Mouse (Mus musculus) gonadal fat pad, adult 2 months (tissue): ENCODE data around the gene Fbxo28. TPM values are rescaled to one million over a fixed set of nuclear protein-coding genes. Genes with fewer than 3 reads are reported as not detected.

Experiments used
- DNase-seq: peaks from one replicate; pipeline ENCODE4 v3.0.0-alpha.2; 2012; ENCODE audit warnings: low read depth
- polyA plus RNA-seq: library from polyadenylated mRNA; depleted of rRNA; stranded (reverse); fragments of >200 nt; gene quantifications from 2 replicates; pipeline ENCODE4 v1.2.3, GENCODE M21; 2012; rRNA removed

Gene Fbxo28
- polyA plus RNA-seq: 14.6 and 15.0 TPM in 2 replicates

DNA sequence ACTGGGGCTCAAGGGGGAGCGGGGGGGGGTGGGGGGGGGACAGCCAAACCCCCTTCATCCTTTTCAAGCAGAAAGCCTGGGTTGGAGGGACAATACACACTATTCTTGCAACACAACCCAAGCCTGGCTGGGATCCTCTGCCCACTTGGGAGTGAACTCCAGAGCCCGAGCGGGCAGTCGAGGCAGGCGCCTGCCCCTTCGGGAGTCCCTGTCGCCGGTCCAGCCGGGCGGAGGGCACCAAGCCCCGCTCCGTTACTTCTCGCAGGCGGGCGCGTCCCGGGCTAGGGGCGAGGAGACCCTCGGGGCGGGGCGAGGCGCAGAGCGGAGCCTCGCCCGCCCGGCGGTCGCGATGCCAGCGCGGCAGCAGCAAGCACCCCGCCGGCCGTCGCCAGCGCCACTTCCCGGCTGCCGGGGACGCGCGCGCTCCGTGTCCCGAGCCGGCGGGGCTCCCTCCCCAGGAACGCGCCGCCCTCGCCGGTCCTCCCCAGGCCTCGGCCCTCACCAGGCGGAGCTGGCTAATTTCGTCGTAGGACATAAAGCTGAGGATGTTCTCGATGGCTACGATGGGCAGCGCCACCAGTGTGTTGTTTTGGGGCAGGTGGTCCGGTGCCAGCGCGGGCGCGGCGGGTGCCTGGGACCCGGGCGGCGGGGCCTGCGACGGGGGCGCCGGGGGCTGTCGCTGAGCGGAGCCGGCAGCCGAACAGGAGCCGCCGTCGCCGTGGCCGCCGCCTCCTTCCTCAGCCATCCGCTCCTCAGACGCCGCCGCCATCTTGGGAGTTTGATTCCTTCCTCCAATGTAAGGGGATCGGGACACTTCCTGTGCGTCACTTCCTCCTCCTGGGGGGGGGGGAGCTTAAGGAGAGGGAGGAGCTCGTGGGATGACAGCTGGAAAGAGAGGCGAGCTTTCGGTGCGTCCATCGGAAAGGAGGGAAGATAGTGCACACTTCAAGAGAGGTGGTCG, at the start of gene Fbxo28:
Gene Fbxo28, minus strand, starts transcription at position 809 of the 961 bp plus-strand sequence.
- no peak for DNase-seq

DNA sequence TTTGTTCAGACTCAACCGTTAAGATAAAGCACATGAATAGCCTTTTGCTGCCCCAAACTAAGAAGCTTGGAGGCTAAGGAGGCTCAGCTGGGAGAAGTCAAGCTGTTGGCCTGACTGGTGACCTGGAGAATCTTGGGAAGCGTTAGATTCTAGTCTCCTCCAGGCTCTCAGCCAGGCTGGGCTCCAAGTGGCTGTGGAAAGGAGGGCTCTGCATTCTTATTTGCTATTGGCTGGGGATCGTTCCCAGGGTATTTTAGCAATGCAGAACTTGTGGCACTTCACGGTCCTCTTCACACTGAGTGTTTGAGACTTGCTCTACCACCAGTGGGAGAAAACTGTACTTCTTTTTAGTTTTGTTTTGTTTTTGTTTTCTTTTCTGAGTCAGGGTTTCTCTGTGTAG, 47.3 kb upstream of the Fbxo28 start:
- DNase-seq: no peak

DNA sequence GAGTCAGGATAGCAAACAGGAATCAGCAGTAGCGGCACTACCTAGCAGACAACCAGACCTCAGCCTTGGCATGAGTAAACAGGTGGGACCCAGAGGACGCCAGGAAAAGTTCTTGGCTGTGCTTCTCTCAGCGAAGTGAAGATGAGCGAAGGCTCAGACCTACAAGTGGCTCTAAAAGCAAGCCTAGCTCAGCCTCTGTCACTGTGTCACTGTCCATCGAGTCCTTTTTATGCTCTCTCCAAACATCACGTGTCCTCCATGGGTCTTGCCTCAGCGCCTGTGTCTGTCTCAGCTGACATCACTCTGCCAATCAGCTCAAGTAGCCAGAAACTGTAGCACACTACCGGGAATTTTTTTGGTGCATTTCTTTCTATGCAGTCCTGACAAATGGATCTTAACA, 45.0 kb upstream of the Fbxo28 start:
- no peak for DNase-seq

DNA sequence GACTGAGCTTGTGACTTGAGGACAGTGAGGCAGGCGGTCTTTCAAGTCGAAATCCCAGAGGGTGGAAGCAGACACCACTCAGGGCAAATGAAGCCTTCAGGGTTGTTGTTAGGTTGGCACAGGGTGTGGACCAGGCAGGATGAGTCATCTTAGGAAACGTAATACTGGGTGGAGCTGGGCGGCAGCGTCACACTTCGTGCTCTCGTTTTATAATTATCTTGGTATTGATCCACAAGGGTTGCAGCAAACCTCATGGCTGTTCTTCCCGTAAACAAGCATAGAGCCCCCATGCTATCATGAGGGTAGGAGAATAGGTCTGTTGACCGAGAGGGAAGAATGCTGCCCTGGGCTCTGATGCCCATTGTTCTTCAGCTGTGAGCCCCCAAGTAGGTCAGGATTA, 41.7 kb upstream of the Fbxo28 start:
- no peak for DNase-seq

DNA sequence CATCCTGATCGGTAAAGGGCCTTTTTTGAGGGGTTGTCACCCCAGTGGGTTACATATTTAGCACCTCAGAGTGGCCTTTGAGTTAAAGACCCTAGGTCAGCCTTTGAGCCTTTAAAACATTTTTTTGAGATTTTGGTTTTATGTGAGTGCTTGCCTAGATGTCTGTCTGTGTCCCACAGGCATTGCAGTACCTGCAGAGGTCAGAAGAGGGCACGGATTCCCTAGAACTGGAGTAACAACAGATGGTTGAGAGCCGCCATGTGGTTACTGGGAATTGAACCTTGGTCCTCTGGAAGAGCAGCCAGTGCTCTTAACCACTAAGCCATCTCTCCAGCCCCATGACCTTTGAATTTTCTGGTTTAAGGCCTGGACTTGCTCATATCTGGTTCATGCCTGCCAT, 39.9 kb upstream of the Fbxo28 start:
- DNase-seq: no peak

DNA sequence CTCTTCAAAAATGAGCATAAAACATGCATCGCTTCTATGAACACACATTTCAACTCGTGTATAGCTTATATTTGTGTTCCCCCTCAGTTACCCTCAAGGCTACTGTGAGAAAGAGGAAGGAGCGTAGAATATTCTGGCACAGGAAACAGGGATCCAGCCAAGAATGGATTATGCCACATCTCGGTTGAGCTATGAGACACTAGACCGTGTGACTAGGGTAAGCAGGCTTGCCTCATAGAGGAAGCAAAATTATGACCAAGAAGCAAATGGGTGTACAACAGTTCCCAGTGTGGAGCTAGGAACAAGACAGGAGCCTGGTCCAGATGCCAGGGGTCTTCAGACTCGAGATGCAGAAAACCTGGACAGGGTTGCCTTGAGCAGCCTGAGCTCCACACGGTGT, 39.3 kb upstream of the Fbxo28 start:
- DNase-seq: no peak

DNA sequence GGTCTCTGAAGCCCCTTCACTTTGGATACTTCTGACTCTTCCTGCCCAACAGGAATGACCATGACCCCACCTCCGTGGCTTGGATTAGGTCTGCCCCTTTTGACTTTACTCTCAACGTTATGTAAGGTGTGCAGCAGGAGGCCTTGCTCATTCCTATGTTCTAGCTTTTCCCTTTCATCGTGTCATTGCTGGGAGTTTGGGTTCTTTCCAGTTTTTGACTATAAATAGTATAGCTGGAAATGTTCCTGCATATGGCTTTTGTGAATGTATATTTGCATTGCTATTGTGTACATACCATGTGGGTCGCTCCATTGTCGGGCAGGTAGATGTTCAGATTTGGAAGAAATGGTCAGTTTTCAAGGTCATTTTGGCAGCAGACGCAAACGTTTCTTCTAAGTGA, 37.4 kb upstream of the Fbxo28 start:
- DNase-seq: no peak

DNA sequence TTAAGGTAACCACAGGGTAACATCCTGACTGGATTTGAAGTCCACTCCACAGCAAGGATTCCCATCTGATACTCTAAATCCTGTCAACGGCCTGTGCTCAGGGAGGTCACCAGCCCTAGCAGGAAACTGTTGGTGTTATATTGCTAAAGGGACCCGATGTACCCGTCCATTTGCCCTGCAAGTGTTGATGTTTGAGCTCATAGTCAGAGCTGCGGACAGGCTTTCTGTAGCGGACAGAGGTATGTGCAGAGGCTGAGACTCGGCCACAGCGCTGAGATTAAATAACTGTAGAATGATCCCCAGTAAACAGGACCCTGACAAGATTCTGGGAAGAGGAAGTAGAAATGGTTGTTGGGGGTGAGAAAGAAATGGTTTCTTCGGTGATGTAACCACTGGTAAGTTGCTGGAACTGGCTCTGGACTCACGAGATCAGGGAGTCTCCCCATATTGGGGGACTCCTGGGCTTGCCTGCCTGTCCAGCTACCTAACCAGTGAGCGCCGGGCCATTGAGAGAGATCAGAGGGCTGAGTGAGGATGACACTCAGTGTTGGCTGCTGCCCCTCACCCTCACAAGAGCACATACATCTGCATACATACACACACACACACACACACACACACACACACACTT, 36.9 kb upstream of the Fbxo28 start:
- DNase-seq: no peak

DNA sequence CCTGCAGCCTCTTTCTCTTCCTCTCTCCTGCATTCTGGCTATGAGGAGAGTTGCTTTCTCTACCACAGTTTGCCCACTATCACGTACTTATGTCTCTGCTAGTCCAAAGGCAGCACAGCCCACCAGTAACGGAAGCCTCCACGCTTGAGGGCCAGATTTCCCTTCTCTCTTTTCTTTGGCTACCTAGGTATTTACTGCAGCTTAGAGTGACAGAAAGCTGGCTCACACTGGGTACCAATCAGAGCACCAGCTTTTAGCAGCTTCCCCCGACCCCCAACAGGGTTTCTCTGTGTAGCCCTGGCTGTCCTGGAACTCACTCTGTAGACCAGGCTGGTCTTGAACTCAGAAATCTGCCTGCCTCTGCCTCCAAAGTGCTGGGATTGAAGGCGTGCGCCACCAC, 36.1 kb upstream of the Fbxo28 start:
- no peak for DNase-seq

DNA sequence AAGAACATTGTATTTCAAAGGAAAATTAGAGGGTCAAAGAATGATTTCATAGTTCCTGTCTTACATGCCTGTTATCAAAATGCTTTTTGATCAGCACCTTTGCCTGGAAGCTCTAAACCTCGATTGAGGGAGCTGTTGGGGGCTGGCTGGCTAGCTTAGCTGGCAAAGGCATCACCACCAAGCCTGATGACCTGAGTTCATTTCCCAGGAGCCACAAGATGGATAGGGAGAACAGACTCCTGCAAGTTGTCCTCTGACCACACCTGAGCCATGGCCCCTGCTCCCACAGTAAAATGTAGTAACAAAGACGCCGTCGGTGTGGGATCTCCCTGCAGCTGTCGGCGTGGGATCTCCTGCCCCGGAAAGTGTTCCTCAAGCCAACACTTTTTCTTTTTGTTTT, 35.4 kb upstream of the Fbxo28 start:
- DNase-seq: no peak

DNA sequence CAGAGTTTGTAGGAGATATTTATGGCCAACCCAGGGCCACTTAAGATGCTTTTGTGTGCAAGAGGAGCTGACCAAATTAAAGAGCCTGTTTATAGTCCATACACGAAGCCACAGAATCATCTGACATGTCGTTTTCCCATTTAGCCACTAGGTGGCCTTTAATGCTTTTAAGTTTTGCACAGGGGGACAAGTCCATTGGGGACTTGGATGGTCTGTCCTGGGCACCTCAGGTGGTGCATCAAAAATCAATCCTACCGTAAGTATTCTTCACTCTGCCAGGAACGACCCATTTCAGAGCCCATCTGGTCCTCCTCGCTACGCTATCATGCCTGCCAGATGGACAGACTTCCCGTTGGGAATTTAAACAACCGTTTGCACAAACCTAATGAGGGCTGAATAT, 34.8 kb upstream of the Fbxo28 start:
- DNase-seq: no peak

DNA sequence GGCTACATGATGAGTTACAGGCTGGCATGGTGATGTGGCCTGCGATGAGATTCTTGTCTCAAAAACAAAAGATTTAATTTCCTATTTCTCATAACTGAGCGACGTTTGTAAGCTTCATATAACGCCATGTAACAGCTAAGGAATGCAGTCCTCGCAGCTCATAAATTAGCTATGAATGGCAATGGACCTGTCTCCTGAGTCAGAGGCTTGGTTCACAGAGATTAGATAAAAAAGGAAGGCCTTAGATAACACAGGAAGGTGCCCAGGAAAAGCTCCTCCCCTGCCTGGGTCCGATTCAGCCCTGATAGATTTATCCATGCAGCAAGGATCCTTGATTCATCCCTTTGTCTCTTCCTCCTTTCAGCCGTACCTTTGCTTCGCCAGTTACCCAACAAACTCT, 30.5 kb upstream of the Fbxo28 start:
- DNase-seq: no peak

DNA sequence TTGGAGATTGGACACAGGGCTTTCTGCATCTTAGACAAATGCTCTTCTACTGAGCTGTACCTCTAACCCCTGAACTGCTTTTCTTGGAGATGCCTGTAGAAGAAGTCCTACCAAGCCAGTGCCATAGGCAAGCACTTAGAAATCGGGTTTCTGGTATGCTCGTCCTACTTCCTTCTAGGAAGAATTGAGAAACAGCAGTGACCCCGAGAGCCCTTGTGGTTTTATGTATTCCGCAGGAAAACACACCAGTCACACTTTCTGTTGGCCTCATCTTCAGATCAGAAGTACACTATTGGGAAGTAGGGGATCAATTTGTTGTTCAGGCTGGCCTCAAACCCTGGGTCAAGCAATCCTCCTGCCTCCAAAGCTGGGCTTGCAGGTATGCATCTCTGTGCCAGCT, 28.0 kb upstream of the Fbxo28 start:
- no peak for DNase-seq

DNA sequence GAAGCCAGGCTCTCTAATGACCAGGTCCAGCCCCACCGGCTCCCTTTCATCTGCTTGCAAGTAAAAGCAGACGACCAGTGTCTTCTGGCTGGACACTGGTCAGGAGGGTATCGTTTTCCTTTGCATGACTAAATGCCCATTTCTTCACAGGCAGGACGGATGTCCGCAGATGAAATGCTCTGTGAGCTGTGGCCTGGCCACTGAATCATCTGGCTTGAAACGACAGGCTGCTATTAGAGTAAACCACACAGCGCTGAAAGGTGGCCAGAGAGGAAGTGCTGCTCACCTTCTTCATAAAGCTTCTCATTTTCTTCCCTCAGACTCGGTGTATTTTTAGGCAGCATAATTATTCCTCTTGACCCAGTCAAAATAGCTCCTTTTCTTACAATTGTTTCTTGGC, 27.4 kb upstream of the Fbxo28 start:
- no peak for DNase-seq

DNA sequence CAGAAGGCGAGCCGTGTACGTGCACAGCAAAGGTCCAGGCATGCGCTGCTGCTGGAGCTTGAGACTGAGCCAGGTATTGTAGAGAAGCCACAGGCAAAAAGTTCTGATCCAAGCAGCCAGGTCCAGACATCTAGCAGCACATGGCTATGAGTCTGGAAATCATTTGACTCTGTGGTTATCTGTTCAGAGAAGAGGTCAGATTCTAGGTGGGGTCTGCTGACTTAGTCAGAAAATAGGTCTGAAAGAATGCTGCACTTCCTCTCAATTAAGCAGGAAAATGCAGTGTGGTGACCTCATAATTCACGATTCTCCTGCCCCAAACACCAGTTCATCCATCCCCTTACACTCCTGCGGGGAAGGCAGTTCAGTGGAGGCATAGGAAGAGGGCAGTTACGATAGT, 26.9 kb upstream of the Fbxo28 start:
- no peak for DNase-seq

DNA sequence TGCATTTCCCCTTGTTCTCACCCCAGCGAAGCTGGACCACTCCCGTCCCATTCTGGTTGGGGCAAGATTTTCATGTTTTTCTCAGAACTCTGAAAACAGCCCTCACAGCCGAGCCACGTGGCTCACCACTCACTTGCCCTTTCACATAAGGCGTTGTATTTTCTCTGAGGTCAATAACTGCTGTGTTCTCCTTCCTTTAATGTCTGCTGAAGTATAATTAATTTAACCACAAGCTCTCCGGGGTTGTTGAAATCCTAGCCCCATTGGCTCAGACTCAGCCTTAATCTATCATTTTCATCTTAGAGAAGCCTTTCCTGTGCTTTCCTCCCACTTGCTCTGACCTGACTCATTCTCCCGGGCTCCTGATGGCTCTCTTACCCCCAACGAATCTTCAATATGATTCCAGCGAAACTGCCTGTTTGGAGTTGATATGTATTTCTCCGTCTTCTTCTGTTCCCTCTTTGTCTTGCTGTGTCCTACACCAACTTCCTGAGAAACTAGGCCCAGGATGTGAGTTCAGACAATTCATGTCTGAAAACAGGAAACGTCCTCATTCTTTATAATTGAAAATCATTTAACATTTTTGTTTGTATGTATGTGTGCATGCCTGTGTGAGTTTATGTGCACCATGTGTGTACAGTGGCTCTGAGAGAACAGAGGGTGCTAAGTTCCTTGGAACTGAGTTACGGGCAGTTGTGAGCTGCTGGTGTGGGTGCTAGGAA, 22.4 kb upstream of the Fbxo28 start:
- DNase-seq: no peak

DNA sequence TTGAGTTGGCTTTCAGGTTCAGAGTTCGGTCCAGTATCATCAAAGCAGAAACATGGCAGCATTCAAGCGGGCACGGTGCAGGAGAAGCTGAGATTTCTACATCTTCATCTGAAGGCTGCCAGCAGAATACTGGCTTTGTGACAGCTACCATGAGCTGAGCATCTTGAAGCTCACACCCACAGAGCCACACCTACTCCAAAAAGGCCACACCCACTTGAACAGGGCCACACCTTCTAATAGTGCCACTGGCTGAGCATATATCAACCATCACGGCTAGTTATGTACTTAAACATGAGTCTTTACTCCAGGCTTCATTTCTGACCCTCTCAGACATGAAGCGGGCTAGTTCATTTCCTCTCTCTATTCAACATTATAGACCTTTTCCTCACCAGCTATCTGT, 21.3 kb upstream of the Fbxo28 start:
- no peak for DNase-seq

DNA sequence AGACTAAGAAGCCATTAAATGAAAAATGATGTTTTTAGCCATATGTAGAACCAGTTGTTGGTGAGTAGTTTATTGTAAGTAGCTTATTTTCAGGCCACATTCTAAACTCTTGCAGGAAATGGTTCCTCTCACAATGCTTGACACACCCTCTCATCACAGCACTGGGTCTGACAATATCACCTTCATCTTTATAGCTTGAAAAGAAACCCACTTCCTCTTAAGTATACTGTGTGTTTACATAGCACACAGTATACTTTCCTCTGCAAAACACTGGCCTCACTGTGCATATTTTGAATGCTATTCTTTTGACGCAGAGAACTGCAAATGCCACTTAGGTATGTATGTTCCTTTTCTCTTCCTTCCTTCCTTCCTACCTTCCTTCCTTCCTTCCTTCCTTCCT, 16.7 kb upstream of the Fbxo28 start:
- DNase-seq: no peak

DNA sequence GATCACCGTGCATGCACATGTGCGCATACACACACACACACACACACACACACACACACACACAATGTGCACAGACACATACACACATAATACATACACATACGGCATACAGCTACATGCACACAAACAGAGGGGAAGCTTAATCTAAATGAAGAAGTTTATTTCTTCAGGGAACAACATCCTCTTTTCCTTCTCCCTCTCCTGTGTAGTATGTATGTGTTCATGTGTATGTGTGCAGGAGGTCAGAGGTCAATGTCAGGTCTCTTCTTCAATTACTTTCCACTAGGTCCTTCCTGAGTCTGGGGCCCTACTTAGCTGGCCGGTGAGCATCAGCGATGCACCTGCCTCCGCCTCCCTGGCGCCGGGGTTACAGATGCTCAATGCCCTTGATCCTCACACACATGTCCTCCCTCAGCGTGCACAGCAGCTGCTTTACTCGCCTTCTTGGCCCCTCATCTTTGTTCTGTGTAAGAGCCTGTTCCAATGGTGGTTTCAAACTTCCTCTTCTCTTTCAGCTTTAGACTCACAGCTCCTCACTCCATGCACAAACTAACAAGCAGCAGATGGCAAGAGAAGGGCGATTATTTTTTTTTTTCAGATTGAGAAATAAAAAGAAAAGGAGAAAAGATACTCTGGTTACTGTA, 13.2 kb upstream of the Fbxo28 start:
- no peak for DNase-seq

DNA sequence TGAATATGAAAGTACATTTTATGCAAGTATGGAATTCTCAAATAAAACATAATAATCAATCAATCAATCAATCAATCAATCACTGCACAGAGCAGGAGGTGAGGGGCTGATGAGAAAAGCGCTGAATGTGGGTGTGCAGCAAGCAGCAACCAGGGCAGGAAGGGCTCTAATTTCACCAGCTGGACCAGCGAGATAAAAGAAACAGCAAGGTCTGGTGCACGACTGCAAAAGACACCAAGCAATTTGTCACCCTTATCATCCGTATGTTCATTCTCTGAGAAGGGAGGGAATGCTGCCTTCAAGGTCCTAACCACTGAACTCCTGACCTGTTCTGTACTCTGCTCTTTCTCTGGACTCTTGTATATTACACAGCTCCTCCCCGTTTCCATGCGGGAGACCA, 8.1 kb upstream of the Fbxo28 start:
- no peak for DNase-seq

DNA sequence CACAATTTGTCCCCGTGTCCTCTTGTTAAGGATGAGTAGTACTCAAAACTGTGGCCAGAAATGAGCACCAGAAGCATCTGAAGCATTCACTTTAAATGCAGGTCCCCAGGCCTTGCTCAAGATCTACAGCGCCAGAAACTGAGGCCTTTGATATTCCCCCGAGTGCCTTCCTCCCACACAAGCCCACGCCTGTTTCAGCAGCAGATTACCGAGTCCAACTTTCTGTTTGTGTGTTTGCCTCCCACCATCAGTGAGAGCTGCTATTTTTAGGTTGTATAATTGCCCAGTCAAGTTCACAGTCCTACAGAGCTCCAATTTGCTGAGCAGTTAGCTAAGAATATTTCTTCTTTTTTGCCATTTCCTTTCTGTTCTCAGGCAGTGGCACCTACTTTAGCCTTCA, 5.1 kb upstream of the Fbxo28 start:
- no peak for DNase-seq

DNA sequence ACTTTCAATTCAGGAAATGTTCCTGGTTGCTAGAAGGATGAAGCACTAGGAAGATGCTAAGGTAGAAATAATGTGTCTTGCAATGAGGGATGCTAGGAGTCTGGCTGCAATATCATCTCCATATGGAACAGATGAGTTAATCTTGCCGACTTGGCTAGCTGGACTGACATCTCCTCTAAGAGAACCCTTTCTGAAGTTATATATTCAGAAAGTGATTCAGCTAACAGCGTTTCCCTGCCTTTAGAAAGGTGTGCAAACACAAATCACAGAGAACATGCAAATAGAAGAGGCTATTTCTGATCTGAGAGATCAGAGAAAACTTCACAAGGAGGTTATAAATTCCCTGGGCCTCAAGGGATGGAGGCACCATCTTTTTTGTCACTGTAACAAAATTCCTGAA, 4.4 kb upstream of the Fbxo28 start:
- DNase-seq: no peak
